Mouse (Mus musculus) brain, adult 10 weeks (tissue): Measurements from ENCODE around the gene Acp2. TPM values are rescaled to one million over a fixed set of nuclear protein-coding genes. Genes with fewer than 3 reads are reported as not detected.

Experiments used
- polyA plus RNA-seq: library from polyadenylated mRNA; stranded (reverse); fragments of 350-450 nt; fragmentation: Illumina TruSeq; extraction: RNeasy Lipid Tissue Mini Kit (QIAGEN cat#74804); gene quantifications from one replicate; pipeline ENCODE4 v1.2.3, GENCODE M21; 2015; ENCODE audit warnings: low read depth, low replicate concordance

Gene Acp2
- polyA plus RNA-seq: 48.5 TPM

DNA sequence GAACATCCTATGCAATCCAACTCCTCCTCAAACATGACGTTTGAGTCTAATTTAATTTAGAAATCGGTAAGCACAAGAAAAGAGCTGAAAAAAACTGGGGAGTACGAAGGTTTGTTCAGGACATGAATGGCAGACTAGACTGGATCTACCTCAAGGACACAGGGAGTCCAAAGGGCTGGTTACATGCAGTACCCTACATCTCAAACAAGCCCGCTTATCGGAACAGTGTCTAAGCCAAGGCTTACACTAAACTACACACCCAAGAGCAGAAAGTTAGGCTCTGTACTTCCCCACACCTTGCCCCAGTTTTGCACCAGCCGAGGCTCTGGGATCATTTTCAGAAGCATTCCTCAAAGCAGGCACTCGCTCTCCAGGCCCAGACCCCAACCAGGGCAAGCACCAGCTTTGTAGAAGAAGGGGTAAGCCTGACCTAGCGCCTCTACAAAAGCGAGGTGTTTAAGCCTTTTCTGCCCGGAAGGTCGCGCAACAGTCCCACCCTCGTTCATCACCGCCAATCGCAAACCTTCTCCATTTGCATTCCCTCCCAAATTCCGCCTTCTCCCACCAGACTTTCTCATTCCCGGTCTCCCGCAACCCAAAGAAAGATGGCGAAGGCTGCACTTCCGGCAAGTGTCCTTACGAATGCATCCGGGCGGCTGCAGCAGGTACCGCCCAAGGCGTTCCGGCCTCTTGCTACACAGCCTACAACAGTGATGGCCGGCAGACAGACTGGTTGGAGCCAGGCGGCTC is at the start of gene Acp2, which contains the start of gene Nr1h3:
Acp2 (plus strand) TSS at position 664 of the 750 bp plus-strand sequence.
Nr1h3 (minus strand) TSS at position 613 of the 750 bp plus-strand sequence.

DNA sequence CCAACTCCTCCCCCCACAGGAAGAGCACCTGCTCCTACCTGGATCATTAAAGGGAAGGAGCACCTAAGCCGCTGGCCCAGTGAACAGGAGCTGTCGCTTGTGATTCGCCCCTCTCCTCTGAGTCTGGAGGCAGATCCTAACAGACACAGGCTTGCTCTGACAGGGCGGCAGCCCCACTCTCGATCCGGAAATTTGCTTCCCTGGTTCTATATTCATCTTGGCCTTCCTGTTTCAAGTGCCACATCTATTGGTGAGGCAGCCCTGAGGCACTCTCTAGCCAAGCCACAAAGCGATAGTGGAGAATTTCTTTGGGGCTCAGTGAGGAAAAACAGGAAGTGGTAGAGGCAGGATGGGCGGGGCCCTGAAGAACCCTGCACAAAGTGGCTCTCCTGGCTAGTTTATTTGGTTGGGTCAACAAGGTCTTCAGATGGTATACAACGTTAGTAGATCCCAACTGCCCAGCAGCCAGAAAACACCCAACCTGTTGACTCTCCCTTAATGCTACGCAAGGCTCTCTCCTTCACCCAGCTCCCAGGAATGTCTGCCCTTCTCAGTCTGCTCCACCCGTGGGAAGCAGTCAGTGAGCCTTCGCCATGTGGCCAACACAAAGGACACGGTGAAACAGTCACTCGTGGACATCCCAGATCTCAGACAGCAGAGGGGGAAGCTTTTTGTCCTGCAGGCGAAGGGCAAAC is 18.8 kb upstream of the Acp2 start, which contains the start of gene Madd:
Madd (minus strand) TSS at position 127 of the 695 bp plus-strand sequence.

DNA sequence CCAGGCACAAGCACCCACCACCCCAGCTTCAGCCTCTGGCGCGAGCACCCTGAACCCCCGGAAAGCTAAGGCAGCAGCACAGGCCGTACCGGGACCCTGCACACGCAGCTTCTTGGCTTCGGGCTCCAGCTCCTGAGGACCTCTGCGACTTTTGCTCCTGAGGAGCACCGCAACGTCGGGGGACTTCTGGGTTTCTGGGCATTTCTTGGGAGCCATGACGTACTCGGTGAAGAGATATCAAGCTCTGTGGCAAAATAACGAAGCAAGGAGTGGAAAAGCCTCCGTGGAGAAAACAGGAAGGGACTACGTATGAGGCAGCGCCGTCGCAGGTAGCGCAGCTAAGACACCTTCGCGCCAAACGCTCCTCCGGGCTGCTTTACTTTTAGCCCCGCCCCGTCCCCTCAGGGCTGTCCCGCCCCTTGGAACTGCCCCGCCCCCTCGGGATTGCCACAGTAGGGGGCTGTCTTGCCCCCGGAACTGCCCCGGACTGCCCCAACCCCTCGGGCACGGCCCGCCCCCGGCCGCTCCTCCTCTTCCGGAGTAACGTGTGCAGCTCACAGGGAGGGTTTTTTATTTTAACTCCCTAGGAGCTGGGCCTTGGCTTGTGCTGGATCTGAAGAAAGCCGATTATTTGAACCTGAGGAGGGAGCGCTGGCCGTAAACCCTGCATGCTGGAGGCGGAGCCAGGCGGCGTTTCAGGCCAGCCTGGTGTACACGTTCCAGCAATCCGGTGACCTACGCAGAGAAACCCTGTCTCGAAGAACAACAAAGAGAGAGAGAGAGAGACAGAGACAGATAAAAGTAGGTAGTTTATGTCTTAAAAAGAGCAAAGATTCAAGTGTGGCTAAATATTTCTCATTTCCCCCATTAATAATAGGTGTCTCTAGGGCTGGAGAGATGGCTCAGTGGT is 34.2 kb downstream of the Acp2 start, which contains the start of gene Ddb2:
Ddb2 (minus strand) TSS at position 382 of the 910 bp plus-strand sequence.

DNA sequence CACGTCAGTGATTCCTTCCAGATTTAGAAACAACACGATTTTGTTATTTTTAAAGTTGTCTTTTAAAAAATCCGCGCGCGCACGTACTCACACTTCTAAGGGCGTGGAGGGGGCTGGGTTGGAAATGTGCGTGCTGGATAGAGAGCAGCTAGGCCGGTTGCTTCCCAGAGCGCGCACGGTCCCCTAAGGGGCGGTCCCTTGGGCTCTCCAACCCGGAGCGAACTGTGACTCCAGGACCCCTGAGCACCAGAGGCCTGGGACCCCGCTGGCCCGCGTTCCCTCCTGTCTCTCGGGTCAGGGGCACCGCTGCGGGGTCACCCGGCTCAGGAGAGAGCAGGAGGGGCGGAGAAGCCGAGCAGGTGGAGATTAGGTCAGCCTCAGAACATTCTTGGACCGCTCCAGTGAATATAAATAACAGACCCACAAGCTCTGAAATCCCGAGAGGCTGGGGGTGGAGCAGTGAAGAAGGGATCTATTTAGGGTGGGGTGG is 53.0 kb downstream of the Acp2 start, which contains the start of gene Pacsin3:
Pacsin3 (plus strand) TSS at position 294 of the 490 bp plus-strand sequence.

Other genes with a start within 250 kb of the Acp2 start
- 0.55 TPM for gene Rapsn, start 167.3 kb upstream of the Acp2 start, polyA plus RNA-seq
- gene Psmc3, start 148.9 kb upstream of the Acp2 start, polyA plus RNA-seq: 244 TPM
- gene Slc39a13, start 132.5 kb upstream of the Acp2 start, polyA plus RNA-seq: 28.8 TPM
- 3.6 TPM for gene Spi1, start 120.5 kb upstream of the Acp2 start, polyA plus RNA-seq
- gene Mybpc3, start 84.7 kb upstream of the Acp2 start, polyA plus RNA-seq: 0.30 TPM
- gene Madd, start 19.0 kb upstream of the Acp2 start, polyA plus RNA-seq: 106 TPM
- 4.3 TPM for gene Nr1h3, start 51 bp upstream of the Acp2 start, polyA plus RNA-seq
- gene Ddb2, start 34.1 kb downstream of the Acp2 start, polyA plus RNA-seq: 20.8 TPM
- gene Pacsin3, start 53.1 kb downstream of the Acp2 start, polyA plus RNA-seq: 46.7 TPM
- 60.7 TPM for gene Arfgap2, start 62.1 kb downstream of the Acp2 start, polyA plus RNA-seq
- 114 TPM for gene 1110051M20Rik, start 241.8 kb downstream of the Acp2 start, polyA plus RNA-seq